Mouse (Mus musculus): ENCODE results near the gene Gm36864. TPM values are rescaled to one million over a fixed set of nuclear protein-coding genes. Genes with fewer than 3 reads are reported as not detected.
"Not testable (repeated sequence)": the region's sequence is repeated elsewhere in the genome, so short reads cannot be mapped to it uniquely, and the experiment has no call there.

The Gm36864 gene
- total RNA-seq (2014; rRNA removed; ENCODE audit: low replicate concordance): not detected in 2 replicates
- polyA plus RNA-seq (2015; fragmentation: Nextera tagmentation; extraction: Ambion mirVana): not detected in 2 replicates

GRCm38 (mm10) chr7:44235909-44236308 lies at the start of gene Gm36864:
Gene Gm36864, plus strand, starts transcription at chr7:44236177.
- Histone ChIP-seq H3K36me3 (replicated peaks; ENCODE audit: control insufficient read depth, insufficient read depth, low read length) (no peaks in the 10 kb centered on the region), H3K4me2 (ENCODE audit: low read depth, low read length) (no peak within 1 kb of the TSS), H3K4me3 (ENCODE audit: low read depth, low read length) (no peak within 1 kb of the TSS), H3K9me3 (replicated peaks; ENCODE audit: control insufficient read depth, low read length) (no peaks in the 10 kb centered on the region), H3K27me3 (ENCODE audit: control insufficient read depth, insufficient read depth, low read length) (no peaks in the 10 kb centered on the region), H3K4me1 (ENCODE audit: control insufficient read depth, insufficient read depth) (no peaks in the 10 kb centered on the region), H3K27ac (ENCODE audit: low read depth) (no peak within 1 kb of the TSS), H3K9ac (replicated peaks; ENCODE audit: low read depth, low read length) (no peak within 1 kb of the TSS)
- 36% methylated on average over 3 of the region's 3 CpGs for WGBS
- ATAC-seq (ENCODE audit: insufficient read depth, low read depth) (no peak), DNase-seq (ENCODE audit: low spot score) (no peak)
- TF ChIP-seq EP300 (IDR thresholded peaks at IDR 0.05; ENCODE audit: low read depth) (no peak), CTCF (IDR thresholded peaks at IDR 0.05; ENCODE audit: low read depth) (no peak)

- not testable (repeated sequence) for H3K4me2 ChIP-seq (ENCODE audit: low read depth, low read length); ATAC-seq (ENCODE audit: insufficient read depth, low read depth); H3K27ac ChIP-seq (ENCODE audit: low read depth); H3K9ac ChIP-seq (replicated peaks; ENCODE audit: low read depth, low read length); DNase-seq (ENCODE audit: low spot score); H3K4me1 ChIP-seq (ENCODE audit: control insufficient read depth, insufficient read depth); H3K9me3 ChIP-seq (replicated peaks; ENCODE audit: control insufficient read depth, low read length); H3K4me3 ChIP-seq (ENCODE audit: low read depth, low read length); H3K36me3 ChIP-seq (replicated peaks; ENCODE audit: control insufficient read depth, insufficient read depth, low read length); H3K27me3 ChIP-seq (ENCODE audit: control insufficient read depth, insufficient read depth, low read length)
- 65% methylated on average over 8 of the region's 8 CpGs for WGBS
These were observed 49.5 kb upstream of the Gm36864 start for GRCm38 (mm10) chr7:44186516-44186915.

- not testable (repeated sequence) for H3K27ac ChIP-seq (ENCODE audit: low read depth); H3K9ac ChIP-seq (replicated peaks; ENCODE audit: low read depth, low read length); H3K4me1 ChIP-seq (ENCODE audit: control insufficient read depth, insufficient read depth); H3K4me3 ChIP-seq (ENCODE audit: low read depth, low read length); H3K4me2 ChIP-seq (ENCODE audit: low read depth, low read length); H3K27me3 ChIP-seq (ENCODE audit: control insufficient read depth, insufficient read depth, low read length); H3K36me3 ChIP-seq (replicated peaks; ENCODE audit: control insufficient read depth, insufficient read depth, low read length); H3K9me3 ChIP-seq (replicated peaks; ENCODE audit: control insufficient read depth, low read length); DNase-seq (ENCODE audit: low spot score); ATAC-seq (ENCODE audit: insufficient read depth, low read depth)
These were observed 48.0 kb upstream of the Gm36864 start, which contains the start of gene Klk1b24 for GRCm38 (mm10) chr7:44187936-44188335. Gene Klk1b24, plus strand, starts transcription at chr7:44188236.

- not testable (repeated sequence) for H3K4me3 ChIP-seq (ENCODE audit: low read depth, low read length); H3K4me1 ChIP-seq (ENCODE audit: control insufficient read depth, insufficient read depth); H3K4me2 ChIP-seq (ENCODE audit: low read depth, low read length); H3K9me3 ChIP-seq (replicated peaks; ENCODE audit: control insufficient read depth, low read length); H3K9ac ChIP-seq (replicated peaks; ENCODE audit: low read depth, low read length); H3K27ac ChIP-seq (ENCODE audit: low read depth); H3K36me3 ChIP-seq (replicated peaks; ENCODE audit: control insufficient read depth, insufficient read depth, low read length); ATAC-seq (ENCODE audit: insufficient read depth, low read depth); H3K27me3 ChIP-seq (ENCODE audit: control insufficient read depth, insufficient read depth, low read length); DNase-seq (ENCODE audit: low spot score)
- 81% methylated on average over 1 of the region's 1 CpGs for WGBS
These were observed 42.5 kb upstream of the Gm36864 start for GRCm38 (mm10) chr7:44193466-44193865.

GRCm38 (mm10) chr7:44197891-44198290 lies 38.1 kb upstream of the Gm36864 start, which contains the start of gene Klk1b3:
Gene Klk1b3, plus strand, starts transcription at chr7:44198191.
- Histone ChIP-seq H3K9ac (replicated peaks; ENCODE audit: low read depth, low read length) (no peak within 1 kb of the TSS), H3K27ac (ENCODE audit: low read depth) (no peak within 1 kb of the TSS), H3K4me1 (ENCODE audit: control insufficient read depth, insufficient read depth) (no peaks in the 10 kb centered on the region), H3K36me3 (replicated peaks; ENCODE audit: control insufficient read depth, insufficient read depth, low read length) (no peaks in the 10 kb centered on the region), H3K4me2 (ENCODE audit: low read depth, low read length) (no peak within 1 kb of the TSS), H3K9me3 (replicated peaks; ENCODE audit: control insufficient read depth, low read length) (no peaks in the 10 kb centered on the region), H3K4me3 (ENCODE audit: low read depth, low read length) (no peak within 1 kb of the TSS), H3K27me3 (ENCODE audit: control insufficient read depth, insufficient read depth, low read length) (no peaks in the 10 kb centered on the region)
- TF ChIP-seq EP300 (IDR thresholded peaks at IDR 0.05; ENCODE audit: low read depth): no peak
- no peak for TF ChIP-seq CTCF (IDR thresholded peaks at IDR 0.05; ENCODE audit: low read depth)
- ATAC-seq (ENCODE audit: insufficient read depth, low read depth): no peak
- no peak for DNase-seq (ENCODE audit: low spot score)
- 41% methylated on average over 3 of the region's 3 CpGs for WGBS

GRCm38 (mm10) chr7:44207135-44207534 lies 28.8 kb upstream of the Gm36864 start, which contains the start of gene Klk1b4:
Gene Klk1b4, plus strand, starts transcription at chr7:44207435.
- not testable (repeated sequence) for H3K9ac ChIP-seq (replicated peaks; ENCODE audit: low read depth, low read length); H3K4me3 ChIP-seq (ENCODE audit: low read depth, low read length); H3K36me3 ChIP-seq (replicated peaks; ENCODE audit: control insufficient read depth, insufficient read depth, low read length); H3K27ac ChIP-seq (ENCODE audit: low read depth); H3K4me1 ChIP-seq (ENCODE audit: control insufficient read depth, insufficient read depth); DNase-seq (ENCODE audit: low spot score); H3K27me3 ChIP-seq (ENCODE audit: control insufficient read depth, insufficient read depth, low read length); H3K9me3 ChIP-seq (replicated peaks; ENCODE audit: control insufficient read depth, low read length); H3K4me2 ChIP-seq (ENCODE audit: low read depth, low read length); ATAC-seq (ENCODE audit: insufficient read depth, low read depth)
- WGBS: 26% methylated on average over 3 of the region's 3 CpGs

Data from heart, postnatal 0 days (tissue).